Mouse (Mus musculus) layer of hippocampus, postnatal 25 days (tissue): ENCODE results near the gene Sprr2d. TPM values are rescaled to one million over a fixed set of nuclear protein-coding genes. Genes with fewer than 3 reads are reported as not detected.

Experiments
- DNase-seq, 2 experiments: peaks; one replicate each; pipeline ENCODE4 v3.0.0; 2022; ENCODE audit warnings: mixed read lengths in 2 of 2, low spot score in 1 of 2; ENCODE audit errors: extremely low spot score in 1 of 2
- total RNA-seq, 2 experiments: library from RNA; stranded (reverse); gene quantifications; 2 replicates each; pipeline ENCODE4 v1.2.3; 2021

The Sprr2d gene
- not detected for total RNA-seq

DNA sequence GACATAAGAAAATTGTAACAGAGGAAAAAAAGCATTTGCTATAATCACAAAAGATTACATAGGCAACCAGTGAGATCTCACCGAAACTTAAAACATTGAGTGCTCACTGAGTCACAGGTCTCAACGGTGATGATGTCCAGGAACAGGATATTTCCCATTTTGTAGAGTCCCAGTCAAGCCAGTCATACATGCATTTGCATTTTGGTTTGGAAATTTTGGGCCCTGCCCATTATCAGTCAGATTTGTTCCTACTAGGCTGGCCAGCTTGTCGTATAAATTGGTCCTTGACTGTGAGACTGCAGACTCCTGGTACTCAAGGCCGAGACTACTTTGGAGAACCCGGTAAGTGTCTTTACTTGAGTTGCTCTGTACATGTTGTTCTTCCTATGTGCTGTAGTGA, at the start of gene Sprr2d:
TSS of gene Sprr2d (plus strand) at position 301 of the 400 bp plus-strand sequence.
- no peak for DNase-seq

GRCm38 (mm10) chr3:92307406-92307805, 31.5 kb upstream of the Sprr2d start:
- DNase-seq: no peak

GRCm38 (mm10) chr3:92316320-92316719, 22.6 kb upstream of the Sprr2d start, which contains the start of gene Sprr2b:
TSS of gene Sprr2b (plus strand) at chr3:92316620.
- no peak for DNase-seq

GRCm38 (mm10) chr3:92317384-92317783, 21.6 kb upstream of the Sprr2d start:
- no peak for DNase-seq

GRCm38 (mm10) chr3:92336278-92336677, 2.7 kb upstream of the Sprr2d start:
- DNase-seq: no peak

DNA sequence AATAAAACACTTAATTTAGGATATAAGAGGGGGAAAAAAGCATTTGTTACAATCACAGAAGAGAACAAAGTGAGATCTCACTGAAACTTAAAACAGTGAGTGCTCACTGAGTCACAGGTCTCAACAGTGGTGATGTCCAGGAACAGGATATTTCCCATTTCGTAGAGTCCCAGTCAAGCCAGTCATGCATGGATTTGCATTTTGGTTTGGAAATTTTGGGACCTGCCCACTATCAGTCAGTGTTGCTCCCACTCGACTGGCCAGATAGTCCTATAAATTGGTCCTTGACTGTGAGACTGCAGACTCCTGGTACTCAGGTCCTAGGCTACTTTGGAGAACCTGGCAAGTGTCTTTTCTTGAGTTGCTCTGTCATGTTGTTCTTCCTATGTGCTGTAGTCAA, 12.9 kb downstream of the Sprr2d start, which contains the start of gene Sprr2e:
TSS of gene Sprr2e (plus strand) at position 301 of the 400 bp plus-strand sequence.
- no peak for DNase-seq

DNA sequence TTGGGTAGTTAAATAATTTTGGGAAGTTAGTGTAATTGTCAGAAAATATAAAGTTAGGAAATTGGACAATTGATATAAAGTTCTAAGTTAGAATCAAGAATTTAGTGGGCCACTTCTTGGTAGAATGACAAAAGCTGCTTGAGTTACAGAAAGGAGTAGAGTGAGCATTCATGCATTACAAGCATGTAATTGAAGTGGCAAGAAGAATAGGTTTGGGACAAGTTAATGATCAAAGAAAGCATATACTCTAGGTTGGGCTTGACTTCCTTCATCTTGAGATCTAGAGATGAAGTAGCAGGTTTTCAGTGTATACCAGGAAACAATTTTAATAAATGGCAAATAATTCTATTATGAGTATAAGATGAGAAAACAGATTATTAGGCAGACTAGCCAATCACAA, 22.7 kb downstream of the Sprr2d start:
- no peak for DNase-seq

GRCm38 (mm10) chr3:92364887-92365286, 25.9 kb downstream of the Sprr2d start, which contains the start of gene Sprr2f:
TSS of gene Sprr2f (plus strand) at chr3:92365187.
- DNase-seq: no peak

DNA sequence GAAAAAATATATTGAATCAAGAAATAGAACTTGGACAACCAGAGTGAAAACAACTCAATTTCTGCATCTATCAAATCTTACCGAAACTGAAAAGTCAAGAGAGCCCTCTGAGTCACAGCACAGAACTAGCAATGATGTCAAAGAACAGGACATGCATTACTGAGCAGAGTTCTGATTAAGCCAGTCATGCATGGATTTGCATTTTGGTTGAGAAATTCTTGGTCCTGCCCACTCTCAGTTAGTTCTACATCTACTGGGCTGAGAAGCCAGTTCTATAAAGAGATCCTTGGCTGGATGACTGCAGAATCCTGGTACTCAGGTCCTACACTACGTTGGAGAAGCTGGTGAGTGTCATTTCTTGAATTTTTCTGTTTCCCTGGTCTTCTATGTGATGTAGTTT, 34.7 kb downstream of the Sprr2d start:
- no peak for DNase-seq

DNA sequence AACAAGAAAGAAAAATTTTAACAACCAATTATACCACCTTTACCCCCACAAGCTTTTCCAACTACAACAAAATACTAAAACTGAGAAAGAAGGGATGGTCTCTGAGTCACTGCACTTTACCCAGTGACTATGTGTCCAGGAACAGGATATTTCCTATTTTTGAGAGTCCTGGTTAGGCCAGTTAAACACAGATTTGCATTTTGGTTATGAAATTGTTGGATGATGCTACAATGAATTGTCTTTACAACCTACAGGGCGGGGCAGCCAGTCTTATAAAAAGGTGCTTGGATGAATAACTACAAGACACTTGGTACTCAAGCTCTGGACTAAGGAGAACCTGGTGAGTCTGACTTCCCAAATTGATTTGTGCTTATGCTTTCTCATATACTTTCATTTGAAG, 46.4 kb downstream of the Sprr2d start, which contains the start of gene Sprr2h:
TSS of gene Sprr2h (plus strand) at position 301 of the 400 bp plus-strand sequence.
- DNase-seq: no peak

Other genes starting within 250 kb of the Sprr2d start
- not detected for gene Prr9, start 215.2 kb upstream of the Sprr2d start, total RNA-seq
- gene Lelp1, start 196.4 kb upstream of the Sprr2d start, total RNA-seq: not detected
- not detected for gene Sprr2a1, start 123.3 kb upstream of the Sprr2d start, total RNA-seq
- not detected for gene Sprr2a2, start 123.2 kb upstream of the Sprr2d start, total RNA-seq
- gene Sprr2a3, start 53.7 kb upstream of the Sprr2d start, total RNA-seq: not detected
- not detected for gene Sprr2b, start 22.5 kb upstream of the Sprr2d start, total RNA-seq
- not detected for gene Sprr2e, start 13.0 kb downstream of the Sprr2d start, total RNA-seq
- gene Sprr2f, start 26.0 kb downstream of the Sprr2d start, total RNA-seq: not detected
- gene Sprr2h, start 46.5 kb downstream of the Sprr2d start, total RNA-seq: not detected
- not detected for gene Sprr2i, start 68.9 kb downstream of the Sprr2d start, total RNA-seq
- not detected for gene Sprr2j-ps, start 78.9 kb downstream of the Sprr2d start, total RNA-seq
- 1 to 10 TPM; 2.3 to 3.6 TPM for gene Gm9774, start 90.3 kb downstream of the Sprr2d start, total RNA-seq
- not detected for gene Sprr2k, start 93.4 kb downstream of the Sprr2d start, total RNA-seq
- not detected for gene Sprr1b, start 99.6 kb downstream of the Sprr2d start, total RNA-seq
- gene Sprr3, start 119.6 kb downstream of the Sprr2d start, total RNA-seq: not detected
- gene Sprr1a, start 146.8 kb downstream of the Sprr2d start, total RNA-seq: not detected
- gene Sprr4, start 161.4 kb downstream of the Sprr2d start, total RNA-seq: not detected
- not detected for gene 2310046K23Rik, start 195.4 kb downstream of the Sprr2d start, total RNA-seq
- not detected for gene Ivl, start 234.6 kb downstream of the Sprr2d start, total RNA-seq
- not detected for gene Smcp, start 249.9 kb downstream of the Sprr2d start, total RNA-seq